Mouse (Mus musculus) embryonic fibroblast, embryonic 13.5 days (primary cell): ENCODE measurements around the gene Car3. TPM values are rescaled to one million over a fixed set of nuclear protein-coding genes. Genes with fewer than 3 reads are reported as not detected.

Source experiments
- H3K27ac ChIP-seq: 2 replicates; pipeline ENCODE4 v1.5.1; 2012; ENCODE audit warnings: low read length, control low read depth, inconsistent platforms; ENCODE audit not compliant: insufficient read depth
- H3K4me1 ChIP-seq: 2 replicates; pipeline ENCODE4 v1.6.1; 2011; ENCODE audit warnings: low read length; ENCODE audit not compliant: control insufficient read depth, insufficient read depth
- H3K4me3 ChIP-seq: 2 replicates; pipeline ENCODE4 v1.5.1; 2011; ENCODE audit warnings: mild to moderate bottlenecking, control low read depth, low read length; ENCODE audit not compliant: insufficient read depth
- CTCF ChIP-seq: IDR thresholded peaks from 2 replicates; pipeline ENCODE4 v1.5.1; 2011; ENCODE audit warnings: mild to moderate bottlenecking, control low read depth, low read length, moderate library complexity, borderline replicate concordance; ENCODE audit not compliant: insufficient read depth
- POLR2A ChIP-seq: IDR thresholded peaks from 2 replicates; pipeline ENCODE4 v1.6.1; 2011; ENCODE audit warnings: low read depth, mild to moderate bottlenecking, control low read depth, low read length, moderate library complexity
- polyA plus RNA-seq: library from polyadenylated mRNA; stranded (reverse); fragments of >200 nt; gene quantifications from 2 replicates; pipeline ENCODE4 v1.2.4, GENCODE M21; 2011; ENCODE audit warnings: low read depth; ENCODE audit not compliant: missing spikeins, insufficient read length

Gene Car3
- polyA plus RNA-seq, 1 experiment: 1.3 TPM

DNA sequence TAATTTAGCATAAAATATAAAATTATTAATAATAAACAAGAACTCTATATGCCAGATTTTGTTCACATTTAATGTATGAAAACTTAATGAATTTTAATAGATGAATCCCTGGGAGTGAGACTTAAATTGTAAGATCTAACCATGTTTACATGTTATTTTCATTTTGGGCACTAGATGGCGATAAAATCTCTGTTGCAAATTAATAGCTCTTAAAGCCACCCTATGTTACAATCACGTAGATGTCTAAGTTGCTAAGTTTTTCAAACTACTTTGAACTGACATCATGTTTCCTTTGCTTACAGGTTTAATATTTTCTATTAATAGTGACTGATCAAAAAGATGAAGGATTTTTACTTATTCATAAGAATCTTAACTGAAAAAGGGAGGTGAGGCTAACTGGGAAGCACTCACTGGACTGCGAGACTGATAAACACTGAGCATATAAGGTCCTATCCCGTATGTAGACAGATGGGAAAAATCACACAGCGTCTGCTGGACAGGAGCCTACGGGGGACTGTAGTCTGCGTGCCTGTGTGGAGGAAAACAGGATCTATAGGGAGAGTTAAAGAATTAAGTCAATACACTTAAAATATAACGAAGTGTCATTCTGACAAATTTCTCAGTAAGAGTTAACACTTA is 11.2 kb downstream of the Car3 start:
- TF ChIP-seq POLR2A (no peak), CTCF (no peak)
- H3K27ac ChIP-seq: no peak overlapping the region
- no peak overlapping the region for H3K4me3 ChIP-seq
- no peaks in the 10 kb centered on the region for H3K4me1 ChIP-seq

DNA sequence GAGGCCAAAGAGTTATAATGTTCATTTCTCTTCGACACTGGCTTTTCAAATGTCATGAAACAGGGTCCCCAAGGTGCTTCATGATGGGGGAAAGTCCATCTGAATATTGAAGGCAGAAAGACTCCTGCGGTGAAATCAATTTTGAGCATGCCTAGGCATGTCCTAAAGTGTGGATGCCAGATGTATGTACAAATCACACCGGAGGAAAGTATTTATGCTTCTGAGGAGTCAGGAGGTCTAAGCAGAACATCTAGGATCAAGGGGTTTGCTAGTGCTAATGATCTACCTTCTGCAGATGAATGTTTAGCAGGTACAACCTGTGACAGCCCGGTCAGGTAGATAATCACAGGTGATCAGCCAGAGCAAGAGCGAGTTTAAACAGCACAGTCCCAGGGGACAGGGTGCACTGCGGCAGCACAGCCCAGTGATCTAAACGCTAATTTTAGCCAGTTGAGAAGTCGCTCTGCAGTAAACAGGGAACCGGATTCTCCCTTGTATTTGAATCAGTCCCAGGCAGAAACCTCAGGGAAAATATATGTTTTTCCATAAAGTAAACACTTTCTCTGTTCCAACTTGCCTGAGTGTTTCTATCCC is 13.1 kb downstream of the Car3 start:
- H3K27ac ChIP-seq: no peak overlapping the region
- TF ChIP-seq CTCF (no peak), POLR2A (no peak)
- H3K4me1 ChIP-seq: no peaks in the 10 kb centered on the region
- no peak overlapping the region for H3K4me3 ChIP-seq

DNA sequence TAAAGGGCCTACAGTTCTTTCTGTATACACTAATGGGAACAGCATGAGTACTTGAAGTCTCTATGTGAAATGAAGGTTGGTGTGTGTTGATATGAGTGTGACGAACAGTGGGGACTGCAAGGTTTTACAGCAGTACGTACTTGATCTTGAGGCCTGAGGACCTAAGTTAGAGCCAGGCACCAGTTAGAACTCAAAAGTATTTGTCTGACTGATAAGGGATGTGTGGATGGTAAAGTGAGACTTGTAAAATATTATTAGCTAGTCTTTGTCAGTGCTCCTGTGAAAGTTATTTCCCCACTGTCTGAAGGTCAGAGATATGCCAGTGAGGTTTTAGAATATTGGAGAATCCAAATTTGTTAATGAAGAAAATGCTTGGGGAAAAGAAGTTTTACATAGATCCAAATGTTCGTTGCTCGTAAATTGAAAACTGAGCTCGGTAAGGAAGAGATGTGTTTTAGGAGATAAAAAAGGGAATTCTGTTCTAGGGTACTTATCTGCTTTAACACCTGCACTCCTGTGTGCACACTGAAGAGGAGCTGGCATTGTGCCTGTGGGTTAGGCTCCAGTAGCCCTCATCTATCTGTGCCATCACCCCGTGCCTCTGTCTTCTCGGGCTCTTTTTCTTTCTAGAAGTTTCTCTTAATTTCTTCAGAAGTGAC is 14.1 kb downstream of the Car3 start:
- H3K4me1 ChIP-seq: no peaks in the 10 kb centered on the region
- TF ChIP-seq POLR2A (no peak), CTCF (no peak)
- H3K4me3 ChIP-seq: no peak overlapping the region
- no peak overlapping the region for H3K27ac ChIP-seq

DNA sequence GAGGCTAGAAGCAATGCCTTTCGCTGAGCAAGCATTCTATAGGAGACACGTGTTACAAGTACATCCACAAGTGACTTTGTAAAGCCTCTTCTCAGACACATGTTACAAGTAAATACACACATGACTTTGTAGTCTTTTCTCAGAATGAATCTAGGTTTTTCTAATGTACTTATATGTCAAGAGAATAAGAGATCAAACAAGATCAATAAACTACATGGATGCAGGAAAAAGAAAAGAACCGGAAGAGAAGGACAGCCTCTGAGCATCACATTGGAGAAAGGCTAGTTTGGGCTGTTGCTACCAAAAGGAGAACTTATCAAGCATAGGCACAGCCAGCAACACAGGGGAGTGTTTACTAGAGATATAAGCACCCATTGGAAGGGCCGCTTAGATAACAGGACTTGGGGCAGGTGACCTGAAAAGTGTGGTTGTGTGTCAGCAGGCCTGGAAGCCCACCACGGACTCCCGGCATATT is 15.5 kb downstream of the Car3 start:
- Histone ChIP-seq H3K27ac (no peak overlapping the region), H3K4me1 (no peaks in the 10 kb centered on the region), H3K4me3 (no peak overlapping the region)
- TF ChIP-seq CTCF (no peak), POLR2A (no peak)

DNA sequence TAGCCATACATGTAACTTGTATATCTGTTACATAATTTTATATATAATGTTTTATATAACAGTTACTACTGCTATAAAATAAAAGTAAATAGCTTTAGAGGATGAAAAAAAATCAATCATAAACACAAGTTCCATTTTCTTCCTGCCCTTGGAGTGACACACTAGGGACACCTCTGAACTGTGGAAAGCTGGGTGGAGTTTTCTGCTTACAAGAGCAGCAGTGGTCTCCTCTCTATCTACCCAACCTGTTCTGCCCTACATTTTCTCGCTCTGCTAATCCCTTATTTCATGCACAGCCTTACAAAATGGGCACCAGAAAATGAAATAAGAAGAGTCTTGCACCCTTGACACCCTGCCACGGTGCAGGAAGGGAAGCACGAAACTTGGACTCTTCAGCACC is 16.0 kb downstream of the Car3 start:
- H3K4me3 ChIP-seq: no peak overlapping the region

DNA sequence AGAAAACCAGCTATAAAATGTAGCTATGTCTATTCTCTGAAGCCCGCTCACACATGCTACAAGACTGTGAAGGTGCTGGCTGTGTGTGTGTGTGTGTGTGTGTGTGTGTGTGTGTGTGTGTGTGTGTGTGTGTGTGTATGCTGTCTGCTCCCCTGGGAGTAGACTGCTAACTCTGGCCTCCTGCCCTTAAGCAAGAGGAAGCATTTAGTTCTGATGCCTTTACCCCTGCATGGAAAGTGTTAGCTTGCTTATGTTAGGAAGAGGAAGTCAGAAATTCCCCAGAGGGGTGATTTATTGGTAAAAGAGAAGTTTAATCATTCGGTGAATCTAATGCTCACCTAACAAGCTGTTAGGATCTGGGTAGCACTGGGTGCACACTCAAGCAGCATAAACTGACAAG is 17.0 kb downstream of the Car3 start:
- TF ChIP-seq CTCF (no peak), POLR2A (no peak)
- no peak overlapping the region for H3K27ac ChIP-seq

More for the DNA sequence above, 16.0 kb downstream of the Car3 start:
- no peak for TF ChIP-seq CTCF
- no peak for TF ChIP-seq POLR2A
- Histone ChIP-seq H3K4me1 (no peaks in the 10 kb centered on the region), H3K27ac (no peak overlapping the region)

DNA sequence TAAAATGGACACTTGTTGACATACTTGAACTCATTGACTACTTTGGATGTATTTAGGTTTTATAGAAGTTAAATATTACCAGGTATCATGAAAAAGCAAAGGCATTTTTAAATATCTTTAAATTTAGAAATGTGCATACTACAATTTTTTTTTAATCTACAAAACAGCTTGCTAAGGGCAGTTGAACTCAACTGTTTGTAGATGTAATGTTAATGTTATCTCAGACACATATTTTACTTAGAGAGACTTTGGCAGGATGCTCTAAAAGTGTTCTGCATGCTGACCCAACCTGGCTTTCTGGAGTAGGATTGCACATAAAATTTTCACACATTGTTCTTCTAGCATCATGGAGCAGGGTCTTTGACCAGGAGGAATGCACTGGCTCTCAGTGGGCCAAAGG is 18.7 kb downstream of the Car3 start:
- no peaks in the 10 kb centered on the region for H3K4me1 ChIP-seq
- no peak overlapping the region for H3K27ac ChIP-seq
- H3K4me3 ChIP-seq: no peak overlapping the region
- TF ChIP-seq CTCF (no peak), POLR2A (no peak)

More for the DNA sequence above, 17.0 kb downstream of the Car3 start:
- Histone ChIP-seq H3K4me3 (no peak overlapping the region), H3K4me1 (no peaks in the 10 kb centered on the region)

DNA sequence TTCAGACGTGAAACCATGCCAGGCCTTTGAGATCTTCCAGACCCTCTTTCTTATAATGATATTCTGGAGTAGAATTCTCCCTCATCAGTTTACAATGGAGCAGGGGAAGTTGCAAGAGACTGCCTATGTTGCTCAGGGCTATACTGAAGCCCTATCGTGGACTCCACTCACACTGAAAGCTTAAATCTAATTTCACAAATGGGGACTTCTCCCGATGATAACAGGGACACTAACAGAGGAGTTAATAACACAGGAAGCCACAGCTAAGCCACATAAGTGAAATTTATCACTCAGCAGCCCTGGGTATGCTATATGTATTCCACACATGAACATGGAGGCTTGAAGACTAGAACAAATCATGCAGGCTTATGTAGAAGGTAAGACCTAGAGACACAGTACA is 19.4 kb downstream of the Car3 start:
- H3K27ac ChIP-seq: no peak overlapping the region
- no peak overlapping the region for H3K4me3 ChIP-seq
- TF ChIP-seq POLR2A (no peak), CTCF (no peak)
- no peaks in the 10 kb centered on the region for H3K4me1 ChIP-seq

DNA sequence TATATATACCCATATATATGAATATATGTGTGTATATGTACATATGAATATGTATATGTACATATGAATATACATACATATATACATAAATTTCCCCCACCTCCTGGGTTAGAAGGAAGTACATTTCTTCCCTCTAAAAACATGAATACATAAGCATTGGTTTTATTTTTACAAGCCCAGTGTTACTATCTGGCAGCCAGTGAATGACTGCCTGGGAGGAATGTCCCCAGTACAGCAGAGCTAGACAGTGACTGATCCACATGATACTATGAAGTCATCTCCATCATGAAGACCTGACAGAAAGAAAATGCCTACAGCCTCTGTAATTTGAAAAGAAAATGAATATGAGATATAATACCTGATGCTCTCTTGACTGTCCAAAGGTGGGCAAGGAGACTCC is 21.5 kb downstream of the Car3 start:
- Histone ChIP-seq H3K4me1 (no peaks in the 10 kb centered on the region), H3K4me3 (no peak overlapping the region), H3K27ac (no peak overlapping the region)
- TF ChIP-seq POLR2A: no peak
- TF ChIP-seq CTCF: no peak
